Mouse (Mus musculus) CD4-positive, CD25-positive, alpha-beta regulatory T cell, adult 2 months (primary cell): ENCODE results near the gene Slc2a6.

Experiments
- DNase-seq: peaks from one replicate; pipeline ENCODE4 v3.0.0-alpha.2; 2012; ENCODE audit warnings: low read depth, low spot score

Gene Slc2a6

GRCm38 (mm10) chr2:27036003-27036402 lies 8.2 kb upstream of the Slc2a6 start:
- DNase-seq, result no peak

- no peak for DNase-seq
Measured at GRCm38 (mm10) chr2:27032361-27032760, 4.6 kb upstream of the Slc2a6 start.

GRCm38 (mm10) chr2:27028437-27029015 lies 728 bp upstream of the Slc2a6 start:
- DNase-seq, result no peak

- no peak for DNase-seq
Measured at GRCm38 (mm10) chr2:27026857-27027617, 761 bp downstream of the Slc2a6 start.

- DNase-seq, result no peak
Measured at GRCm38 (mm10) chr2:27026332-27026731, 1.5 kb downstream of the Slc2a6 start.

- DNase-seq, result no peak
Measured at GRCm38 (mm10) chr2:27025545-27025944, 2.3 kb downstream of the Slc2a6 start.

- no peak for DNase-seq
Measured at GRCm38 (mm10) chr2:27024136-27024535, 3.7 kb downstream of the Slc2a6 start.

GRCm38 (mm10) chr2:27022612-27023011 lies 5.2 kb downstream of the Slc2a6 start:
- DNase-seq, result no peak

- no peak for DNase-seq
Measured at GRCm38 (mm10) chr2:27021103-27021502, 6.7 kb downstream of the Slc2a6 start.

GRCm38 (mm10) chr2:27019530-27019929 lies 8.3 kb downstream of the Slc2a6 start:
- no peak for DNase-seq

- DNase-seq, result peak; percentile 84
Measured at GRCm38 (mm10) chr2:27017802-27018201, 10.0 kb downstream of the Slc2a6 start.

- peak; percentile 95 for DNase-seq
Measured at GRCm38 (mm10) chr2:27009714-27010244, 18.0 kb downstream of the Slc2a6 start, which contains the start of gene Cacfd1. Gene Cacfd1 (plus strand): TSS chr2:27009926.

- DNase-seq, result no peak
Measured at GRCm38 (mm10) chr2:27007701-27008100, 20.1 kb downstream of the Slc2a6 start.

GRCm38 (mm10) chr2:27006255-27006654 lies 21.5 kb downstream of the Slc2a6 start:
- DNase-seq, result no peak

- DNase-seq, result no peak
Measured at GRCm38 (mm10) chr2:26997993-26998392, 29.8 kb downstream of the Slc2a6 start.

GRCm38 (mm10) chr2:26997498-26997897 lies 30.3 kb downstream of the Slc2a6 start:
- peak; percentile 48 for DNase-seq

- no peak for DNase-seq
Measured at GRCm38 (mm10) chr2:26993936-26994335, 33.9 kb downstream of the Slc2a6 start.

GRCm38 (mm10) chr2:26984640-26985039 lies 43.2 kb downstream of the Slc2a6 start:
- DNase-seq, result no peak

GRCm38 (mm10) chr2:26984179-26984578 lies 43.6 kb downstream of the Slc2a6 start:
- no peak for DNase-seq

- no peak for DNase-seq
Measured at GRCm38 (mm10) chr2:26980361-26980760, 47.4 kb downstream of the Slc2a6 start.

GRCm38 (mm10) chr2:26973960-26974359 lies 53.8 kb downstream of the Slc2a6 start:
- peak; percentile 16 for DNase-seq

GRCm38 (mm10) chr2:26973116-26973515 lies 54.7 kb downstream of the Slc2a6 start, which contains the start of gene Adamts13:
Gene Adamts13 (plus strand): TSS chr2:26973416.
- no peak for DNase-seq
